Mouse (Mus musculus) heart, embryonic 13.5 days (tissue): ENCODE data around the gene Eef1akmt2. TPM values are rescaled to one million over a fixed set of nuclear protein-coding genes. Genes with fewer than 3 reads are reported as not detected.

ENCODE experiments used
- ATAC-seq: fragments of 200-750 bp; cut with Nextera tagmentation; 2 replicates; pipeline ENCODE4 v1.8.0; 2017; ENCODE audit warnings: moderate TSS enrichment; ENCODE audit not compliant: insufficient number of reproducible peaks, low FRiP score, low TSS enrichment; ENCODE audit errors: extremely low read depth
- H3K27ac ChIP-seq: fragments of 300-500 bp; sonication (generic); replicated peaks from 2 replicates; pipeline ENCODE4 v1.5.1; 2015; ENCODE audit warnings: moderate library complexity, mild to moderate bottlenecking, inconsistent platforms
- H3K27me3 ChIP-seq: fragments of 300-500 bp; sonication (generic); replicated peaks from 2 replicates; pipeline ENCODE4 v1.6.1; 2015; ENCODE audit warnings: mild to moderate bottlenecking, inconsistent platforms
- H3K36me3 ChIP-seq: fragments of 300-500 bp; sonication (generic); 2 replicates; pipeline ENCODE4 v1.6.1; 2015; ENCODE audit warnings: mild to moderate bottlenecking, inconsistent platforms
- H3K4me1 ChIP-seq: fragments of 300-500 bp; sonication (generic); 2 replicates; pipeline ENCODE4 v1.6.1; 2015; ENCODE audit warnings: inconsistent platforms
- H3K4me2 ChIP-seq: fragments of 300-500 bp; sonication (generic); 2 replicates; pipeline ENCODE4 v1.6.1; 2015; ENCODE audit warnings: inconsistent platforms, mild to moderate bottlenecking, moderate library complexity
- H3K4me3 ChIP-seq: fragments of 300-500 bp; sonication (generic); 2 replicates; pipeline ENCODE4 v1.5.1; 2015; ENCODE audit warnings: moderate library complexity, mild to moderate bottlenecking, inconsistent platforms
- H3K9ac ChIP-seq: fragments of 300-500 bp; sonication (generic); 2 replicates; pipeline ENCODE4 v1.6.1; 2015; ENCODE audit warnings: inconsistent platforms, mild to moderate bottlenecking, moderate library complexity
- H3K9me3 ChIP-seq: fragments of 300-500 bp; sonication (generic); 2 replicates; pipeline ENCODE4 v1.6.1; 2016; ENCODE audit warnings: inconsistent platforms
- WGBS: fragments of 180-500 bp; shearing (Covaris S2); methylation state at CpG from one replicate; pipeline ENCODE4 v1.1.7; 2015; ENCODE audit warnings: mixed read lengths; 5-methylcytosine and 5-hydroxymethylcytosine counted together
- polyA plus RNA-seq: library from polyadenylated mRNA; unstranded; fragments of >200 nt; fragmentation: Nextera tagmentation; extraction: Ambion mirVana; gene quantifications from 2 replicates; pipeline ENCODE4 v1.2.1, GENCODE M21; 2015

Gene Eef1akmt2
- 38.5 and 40.3 TPM in 2 replicates for polyA plus RNA-seq

DNA sequence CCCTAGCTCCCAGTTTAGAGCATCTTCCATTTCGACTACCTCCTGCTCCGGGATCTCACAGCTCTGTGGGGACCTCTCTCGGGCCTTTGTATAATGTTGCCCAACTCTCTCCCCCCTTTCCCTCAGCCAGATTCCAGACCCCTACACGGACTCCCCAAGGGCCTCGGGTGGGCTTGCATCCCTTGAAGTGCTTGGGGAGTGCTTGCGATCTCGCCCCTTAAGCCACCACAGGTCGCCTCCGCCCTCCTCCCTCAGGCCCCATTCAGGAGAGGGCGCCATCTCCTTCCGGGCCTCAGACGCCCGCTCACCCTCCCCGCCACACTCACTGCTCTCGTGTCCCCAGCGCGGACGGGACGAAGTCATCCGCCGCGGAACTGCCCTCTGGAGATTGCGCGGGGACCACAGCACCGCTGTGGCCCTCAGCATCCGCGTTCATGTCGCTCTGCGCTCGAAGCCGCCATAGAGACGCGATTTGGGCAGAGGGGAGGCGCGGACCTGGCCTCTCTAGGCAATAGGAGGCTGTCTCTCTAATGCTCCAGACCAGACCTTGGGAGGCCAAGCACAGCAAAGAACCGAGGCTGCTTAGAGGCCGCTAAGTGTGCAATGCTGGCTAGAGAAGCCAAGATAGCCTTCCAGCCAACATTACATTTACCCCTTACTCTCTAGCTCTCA, at the start of gene Eef1akmt2:
Eef1akmt2 (minus strand) TSS at position 501 of the 672 bp plus-strand sequence.
- peak; percentile 80 for ATAC-seq
- 0% methylated on average over 36 of the region's 37 CpGs for WGBS

GRCm38 (mm10) chr7:132900826-132901531, 48.5 kb upstream of the Eef1akmt2 start:
- WGBS = 33% methylated on average over 2 of the region's 2 CpGs
- Histone ChIP-seq H3K36me3 (no peaks in the 10 kb centered on the region), H3K4me2 (no peak overlapping the region), H3K4me1 (peaks cover 26% of the 10 kb centered on the region), H3K27ac (peak overlapping the region; percentile 79), H3K9me3 (no peaks in the 10 kb centered on the region), H3K9ac (no peak overlapping the region), H3K27me3 (no peaks in the 10 kb centered on the region), H3K4me3 (no peak overlapping the region)
- ATAC-seq = peak; percentile 35; the same call in 1 of the 2 replicates

More for the DNA sequence above, at the start of gene Eef1akmt2:
- Histone ChIP-seq H3K4me3 (peak within 1 kb of the TSS; percentile 85), H3K4me1 (peaks cover 15% of the 10 kb centered on the region), H3K9ac (peak within 1 kb of the TSS; percentile 95), H3K27me3 (no peaks in the 10 kb centered on the region), H3K4me2 (peak within 1 kb of the TSS; percentile 69), H3K36me3 (peaks cover 34% of the 10 kb centered on the region), H3K27ac (peak within 1 kb of the TSS; percentile 97), H3K9me3 (no peaks in the 10 kb centered on the region)

DNA sequence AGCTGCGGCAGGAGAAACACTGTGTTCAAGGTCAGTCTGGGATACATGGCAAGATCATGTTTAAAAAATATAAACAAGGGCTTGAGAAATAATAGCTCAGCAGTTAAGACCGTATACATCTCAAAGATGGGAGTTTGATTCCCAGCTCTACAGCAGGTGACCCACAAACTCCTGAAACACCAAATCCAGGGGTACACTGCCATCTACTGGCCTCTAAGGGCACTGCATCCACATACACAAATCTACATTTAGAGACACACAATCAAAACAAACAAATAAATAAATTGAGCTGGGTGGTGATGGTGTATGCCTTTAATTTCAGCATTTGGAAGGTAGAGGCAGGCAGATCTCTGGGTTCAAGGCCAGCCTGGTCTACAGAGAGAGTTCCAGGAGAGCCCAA, 45.8 kb upstream of the Eef1akmt2 start:
- Histone ChIP-seq H3K36me3 (no peaks in the 10 kb centered on the region), H3K4me1 (peaks cover 41% of the 10 kb centered on the region), H3K27ac (no peak overlapping the region), H3K4me3 (no peak overlapping the region), H3K9me3 (no peaks in the 10 kb centered on the region; the same call in 1 of the 2 replicates), H3K9ac (no peak overlapping the region), H3K4me2 (no peak overlapping the region), H3K27me3 (no peaks in the 10 kb centered on the region)
- WGBS = 78% methylated on average over 2 of the region's 2 CpGs
- ATAC-seq = no peak

DNA sequence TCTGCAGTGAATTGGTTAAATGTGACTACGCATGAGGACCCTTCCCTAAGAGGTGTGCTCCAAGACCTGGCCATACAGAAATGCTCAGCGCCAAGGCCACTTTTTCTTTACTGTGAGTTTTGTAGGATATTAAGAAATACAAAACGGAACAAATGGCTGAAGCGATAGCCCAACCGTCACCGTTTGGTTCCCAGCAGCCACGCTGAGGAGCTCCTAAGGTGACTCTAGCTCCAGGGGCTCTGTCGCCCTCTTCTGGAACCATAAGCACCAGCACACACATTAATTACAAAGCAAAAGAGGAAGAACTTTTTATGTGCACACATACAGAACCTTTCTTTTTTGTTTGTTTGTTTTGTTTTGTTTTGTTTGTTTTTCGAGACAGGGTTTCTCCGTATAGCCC, 44.8 kb upstream of the Eef1akmt2 start:
- Histone ChIP-seq H3K27ac (no peak overlapping the region; the same call in 1 of the 2 replicates), H3K9me3 (no peaks in the 10 kb centered on the region; the same call in 1 of the 2 replicates), H3K4me2 (no peak overlapping the region), H3K4me3 (no peak overlapping the region), H3K9ac (no peak overlapping the region), H3K4me1 (peaks cover 41% of the 10 kb centered on the region), H3K27me3 (no peaks in the 10 kb centered on the region), H3K36me3 (no peaks in the 10 kb centered on the region)
- no peak for ATAC-seq
- 82% methylated on average over 10 of the region's 10 CpGs for WGBS

DNA sequence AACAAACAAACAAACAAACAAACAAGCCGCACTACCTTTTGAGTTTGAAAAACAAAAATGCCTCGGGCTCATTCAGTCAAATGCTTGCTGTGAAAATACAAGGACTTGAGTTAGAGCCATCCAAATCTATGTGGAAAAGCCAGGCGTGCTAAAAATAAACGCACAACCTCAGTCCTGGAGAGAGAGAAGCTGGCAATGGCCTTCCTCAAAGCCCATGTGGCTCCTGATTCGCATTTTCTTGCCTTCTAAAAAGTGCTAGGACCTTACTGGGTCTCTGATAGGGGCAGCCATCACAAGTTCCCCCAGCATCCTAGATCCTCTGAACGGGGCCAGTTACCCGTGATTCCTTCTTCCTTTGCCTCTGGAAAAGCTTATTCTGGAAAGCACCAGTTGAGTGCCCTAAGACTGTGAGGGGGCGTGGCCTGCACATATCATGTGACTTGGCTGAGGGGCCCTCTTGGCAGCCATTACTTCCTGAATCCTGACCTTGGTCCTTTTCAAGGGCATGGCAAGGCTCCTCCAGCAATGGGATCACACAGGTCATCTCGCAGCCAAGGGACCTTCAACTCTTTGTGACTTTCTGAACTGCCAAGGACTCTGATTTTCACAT, 43.8 kb upstream of the Eef1akmt2 start:
- Histone ChIP-seq H3K36me3 (no peaks in the 10 kb centered on the region), H3K4me1 (peaks cover 35% of the 10 kb centered on the region), H3K9me3 (no peaks in the 10 kb centered on the region; the same call in 1 of the 2 replicates), H3K27ac (peak overlapping the region; percentile 87), H3K4me2 (no peak overlapping the region), H3K4me3 (no peak overlapping the region), H3K27me3 (no peaks in the 10 kb centered on the region), H3K9ac (no peak overlapping the region)
- 69% methylated on average over 9 of the region's 9 CpGs for WGBS
- ATAC-seq = no peak

DNA sequence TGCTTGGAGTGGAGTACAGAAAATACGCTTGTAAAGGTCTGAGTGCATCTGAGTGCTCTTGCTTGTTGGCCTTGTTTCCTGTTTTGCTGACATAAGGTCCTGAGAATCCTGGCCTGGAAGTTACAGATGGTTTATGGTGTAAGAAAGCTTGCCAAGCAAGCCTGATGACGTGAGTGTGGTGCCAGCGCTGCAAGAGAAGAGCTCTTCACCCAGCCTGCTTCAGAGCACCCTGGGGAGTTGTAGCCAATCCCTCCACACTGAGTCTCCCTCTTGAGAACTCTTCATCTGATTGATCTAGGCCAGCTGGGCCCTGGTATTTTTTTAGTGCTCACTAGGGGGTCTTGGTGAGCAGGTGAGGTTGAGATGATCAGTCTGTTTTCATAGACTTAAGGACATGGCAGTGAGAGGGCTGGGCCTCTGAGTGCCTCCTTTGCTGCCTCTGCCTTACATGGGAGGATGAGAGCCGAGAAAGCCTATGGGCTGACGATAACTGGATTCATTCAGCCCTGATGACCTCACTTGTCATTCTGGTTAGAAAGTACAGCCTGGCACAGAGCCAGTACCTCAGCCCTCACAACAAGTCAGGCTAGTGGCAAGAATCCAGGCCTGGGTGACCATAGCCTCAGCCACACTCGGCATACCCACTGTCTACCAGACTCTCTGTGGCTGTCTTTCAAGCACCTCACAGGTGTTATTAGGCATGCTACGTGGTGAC, 42.5 kb upstream of the Eef1akmt2 start:
- no peak; the same call in 1 of the 2 replicates for ATAC-seq
- Histone ChIP-seq H3K4me3 (no peak overlapping the region), H3K27ac (peak overlapping the region; percentile 87), H3K4me2 (no peak overlapping the region), H3K9ac (no peak overlapping the region), H3K4me1 (peaks cover 22% of the 10 kb centered on the region), H3K9me3 (no peaks in the 10 kb centered on the region; the same call in 1 of the 2 replicates), H3K36me3 (no peaks in the 10 kb centered on the region), H3K27me3 (no peaks in the 10 kb centered on the region)
- WGBS = 45% methylated on average over 7 of the region's 7 CpGs

DNA sequence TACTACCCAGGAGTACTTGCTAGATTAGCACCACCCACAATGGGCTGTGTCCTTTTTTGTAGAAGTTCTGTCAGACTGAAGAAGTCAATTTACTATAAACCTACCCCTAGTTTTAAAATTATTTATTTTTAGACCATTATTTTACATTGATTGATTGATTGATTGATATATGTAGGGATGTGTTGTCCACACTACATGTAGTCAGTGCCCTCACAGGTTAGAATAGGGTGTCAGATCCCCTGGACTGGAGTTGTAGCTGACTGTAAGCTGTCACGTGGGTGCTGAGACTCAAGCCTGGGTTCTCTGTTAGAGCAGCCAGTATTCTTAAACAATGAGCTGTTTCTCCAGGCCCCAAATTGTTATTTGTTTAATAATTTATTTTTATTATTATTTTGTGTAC, 40.9 kb upstream of the Eef1akmt2 start:
- no peak overlapping the region for H3K9ac ChIP-seq
- H3K27me3 ChIP-seq = no peaks in the 10 kb centered on the region
- no peak overlapping the region for H3K4me3 ChIP-seq
- H3K36me3 ChIP-seq = no peaks in the 10 kb centered on the region
- no peaks in the 10 kb centered on the region; the same call in 1 of the 2 replicates for H3K9me3 ChIP-seq
- peaks cover 22% of the 10 kb centered on the region for H3K4me1 ChIP-seq
- no peak overlapping the region for H3K4me2 ChIP-seq
- no peak overlapping the region for H3K27ac ChIP-seq
- ATAC-seq = no peak
- 61% methylated on average over 1 of the region's 1 CpGs for WGBS

DNA sequence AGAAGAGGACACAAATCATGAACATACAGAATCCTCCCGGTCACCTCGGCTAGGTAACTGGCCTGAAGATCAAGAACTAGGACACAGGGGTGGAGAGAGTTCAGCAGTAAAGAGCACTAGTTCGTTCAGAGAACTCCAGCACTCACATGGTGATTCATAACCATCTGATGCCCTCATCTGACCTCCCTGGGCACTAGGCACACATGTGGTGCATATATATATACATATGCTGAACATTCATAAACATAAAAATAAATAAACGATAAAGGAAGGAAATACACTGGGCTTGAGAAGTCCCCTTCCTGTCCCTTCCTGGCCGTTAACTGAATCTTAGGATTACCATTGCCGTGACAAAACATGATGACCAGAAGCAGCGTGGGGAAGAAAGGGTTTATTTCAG, 40.3 kb upstream of the Eef1akmt2 start:
- Histone ChIP-seq H3K9me3 (no peaks in the 10 kb centered on the region; the same call in 1 of the 2 replicates), H3K9ac (no peak overlapping the region), H3K4me1 (peaks cover 22% of the 10 kb centered on the region), H3K36me3 (no peaks in the 10 kb centered on the region), H3K4me2 (no peak overlapping the region), H3K4me3 (no peak overlapping the region), H3K27me3 (no peaks in the 10 kb centered on the region), H3K27ac (no peak overlapping the region)
- ATAC-seq = no peak
- WGBS = 66% methylated on average over 7 of the region's 7 CpGs

- 55% methylated on average over 4 of the region's 4 CpGs for WGBS
- no peak for ATAC-seq
- Histone ChIP-seq H3K27ac (no peak overlapping the region), H3K9ac (no peak overlapping the region), H3K27me3 (no peaks in the 10 kb centered on the region), H3K4me3 (no peak overlapping the region), H3K36me3 (no peaks in the 10 kb centered on the region), H3K4me1 (peaks cover 22% of the 10 kb centered on the region), H3K9me3 (no peaks in the 10 kb centered on the region; the same call in 1 of the 2 replicates), H3K4me2 (no peak overlapping the region)
These were observed 39.8 kb upstream of the Eef1akmt2 start for GRCm38 (mm10) chr7:132892311-132892661.

DNA sequence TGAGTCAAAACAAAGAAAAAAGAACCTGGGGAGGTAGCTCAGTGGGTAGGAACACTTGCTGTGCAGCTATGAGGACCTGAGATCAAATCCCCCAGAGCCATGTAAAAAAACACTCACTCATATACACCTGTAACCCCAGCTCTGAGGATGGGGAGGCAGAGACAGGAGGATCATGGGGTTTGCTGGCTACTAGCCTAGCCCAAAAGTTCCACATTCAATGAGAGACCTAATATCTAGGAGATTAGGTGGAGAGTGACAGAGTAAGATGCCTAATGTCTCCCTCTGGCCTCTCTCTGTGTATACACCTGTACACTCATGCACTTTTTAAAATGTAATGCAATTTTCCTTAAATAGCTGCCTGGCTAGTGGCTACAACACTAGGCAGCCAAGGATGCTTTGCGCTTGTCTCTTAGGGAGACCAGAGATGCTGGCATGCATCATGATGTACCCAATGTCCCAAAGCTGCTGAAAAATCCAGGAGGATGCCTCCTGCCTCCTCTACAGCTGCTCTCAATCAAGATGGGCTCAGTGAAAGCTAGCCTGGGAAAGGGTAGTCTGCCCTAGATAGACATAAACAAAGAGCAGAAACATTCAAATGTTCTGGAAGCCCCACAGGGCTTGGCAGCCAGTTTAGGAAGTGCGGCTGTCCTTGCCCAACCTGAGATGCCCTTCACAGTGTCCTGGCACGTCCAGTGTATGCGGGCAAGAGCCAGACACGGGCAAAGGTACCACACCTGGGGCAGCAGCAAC, 39.3 kb upstream of the Eef1akmt2 start:
- Histone ChIP-seq H3K9ac (no peak overlapping the region), H3K4me3 (no peak overlapping the region), H3K4me2 (no peak overlapping the region), H3K4me1 (peaks cover 22% of the 10 kb centered on the region), H3K27ac (no peak overlapping the region), H3K27me3 (no peaks in the 10 kb centered on the region), H3K9me3 (no peaks in the 10 kb centered on the region; the same call in 1 of the 2 replicates), H3K36me3 (no peaks in the 10 kb centered on the region)
- ATAC-seq = no peak
- WGBS = 70% methylated on average over 5 of the region's 5 CpGs
